Mouse (Mus musculus): ENCODE results near the gene Tbccd1. TPM values are rescaled to one million over a fixed set of nuclear protein-coding genes. Genes with fewer than 3 reads are reported as not detected.

The Tbccd1 gene
- total and polyA plus RNA-seq, 2 experiments, result 16.9 to 22.7 TPM

GRCm38 (mm10) chr16:22878716-22879115 is 21.2 kb upstream of the Tbccd1 start:
- peak overlapping the region; percentile 67 for H3K9ac ChIP-seq (ENCODE audit: low read depth, low read length)
- WGBS, result 49% methylated on average over 7 of the region's 7 CpGs
- peak; percentile 76 for DNase-seq (ENCODE audit: extremely low read depth, low read depth, low spot score)
- H3K4me1 ChIP-seq (ENCODE audit: control insufficient read depth, insufficient read depth, low read length), result peaks cover 33% of the 10 kb centered on the region
- H3K36me3 ChIP-seq (ENCODE audit: control insufficient read depth, insufficient read depth, low read length), result no peaks in the 10 kb centered on the region; the same call in 1 of the 2 replicates
- peak overlapping the region; percentile 36; the same call in 1 of the 2 replicates for H3K4me3 ChIP-seq (ENCODE audit: insufficient read depth, low read depth, low read length)
- peak overlapping the region; percentile 100 for H3K27ac ChIP-seq (replicated peaks; ENCODE audit: insufficient read depth, low read depth, low read length)
- H3K79me2 ChIP-seq (ENCODE audit: control insufficient read depth, insufficient read depth, low read length), result no peaks in the 10 kb centered on the region
- TF ChIP-seq CTCF (IDR thresholded peaks at IDR 0.05; ENCODE audit: low read depth, low read length) (no peak), POLR2A (IDR thresholded peaks at IDR 0.05; ENCODE audit: extremely low read depth, insufficient read depth, low read length) (no peak)
- no peaks in the 10 kb centered on the region for H3K27me3 ChIP-seq (ENCODE audit: control insufficient read depth, insufficient read depth, low read length)

- DNase-seq (ENCODE audit: extremely low read depth, low read depth, low spot score), result peak; percentile 77
- no peak overlapping the region for H3K9ac ChIP-seq (ENCODE audit: low read depth, low read length)
- no peaks in the 10 kb centered on the region for H3K27me3 ChIP-seq (ENCODE audit: control insufficient read depth, insufficient read depth, low read length)
- TF ChIP-seq POLR2A (IDR thresholded peaks at IDR 0.05; ENCODE audit: extremely low read depth, insufficient read depth, low read length), result no peak
- TF ChIP-seq CTCF (IDR thresholded peaks at IDR 0.05; ENCODE audit: low read depth, low read length), result no peak
- peaks cover 33% of the 10 kb centered on the region for H3K4me1 ChIP-seq (ENCODE audit: control insufficient read depth, insufficient read depth, low read length)
- H3K4me3 ChIP-seq (ENCODE audit: insufficient read depth, low read depth, low read length), result no peak overlapping the region
- peaks cover 7% of the 10 kb centered on the region for H3K36me3 ChIP-seq (ENCODE audit: control insufficient read depth, insufficient read depth, low read length)
- H3K27ac ChIP-seq (replicated peaks; ENCODE audit: insufficient read depth, low read depth, low read length), result peak overlapping the region; percentile 41
- 38% methylated on average over 11 of the region's 11 CpGs for WGBS
- H3K79me2 ChIP-seq (ENCODE audit: control insufficient read depth, insufficient read depth, low read length), result no peaks in the 10 kb centered on the region
Observed at GRCm38 (mm10) chr16:22877660-22878390, 20.4 kb upstream of the Tbccd1 start.

GRCm38 (mm10) chr16:22876218-22877043 is 19.0 kb upstream of the Tbccd1 start:
- Histone ChIP-seq H3K27me3 (ENCODE audit: control insufficient read depth, insufficient read depth, low read length) (no peaks in the 10 kb centered on the region), H3K27ac (replicated peaks; ENCODE audit: insufficient read depth, low read depth, low read length) (no peak overlapping the region; the same call in 1 of the 2 replicates), H3K9ac (ENCODE audit: low read depth, low read length) (peak overlapping the region; percentile 27; the same call in 1 of the 2 replicates), H3K4me1 (ENCODE audit: control insufficient read depth, insufficient read depth, low read length) (peaks cover 26% of the 10 kb centered on the region; the same call in 1 of the 2 replicates), H3K36me3 (ENCODE audit: control insufficient read depth, insufficient read depth, low read length) (peaks cover 19% of the 10 kb centered on the region), H3K79me2 (ENCODE audit: control insufficient read depth, insufficient read depth, low read length) (no peaks in the 10 kb centered on the region), H3K4me3 (ENCODE audit: insufficient read depth, low read depth, low read length) (no peak overlapping the region)
- WGBS, result 37% methylated on average over 9 of the region's 9 CpGs
- TF ChIP-seq POLR2A (IDR thresholded peaks at IDR 0.05; ENCODE audit: extremely low read depth, insufficient read depth, low read length), result no peak
- peak; percentile 52 for TF ChIP-seq CTCF (IDR thresholded peaks at IDR 0.05; ENCODE audit: low read depth, low read length)
- no peak for DNase-seq (ENCODE audit: extremely low read depth, low read depth, low spot score)

- Histone ChIP-seq H3K27me3 (ENCODE audit: control insufficient read depth, insufficient read depth, low read length) (no peaks in the 10 kb centered on the region), H3K4me3 (ENCODE audit: insufficient read depth, low read depth, low read length) (no peak overlapping the region), H3K27ac (replicated peaks; ENCODE audit: insufficient read depth, low read depth, low read length) (no peak overlapping the region), H3K9ac (ENCODE audit: low read depth, low read length) (no peak overlapping the region), H3K4me1 (ENCODE audit: control insufficient read depth, insufficient read depth, low read length) (peaks cover 10% of the 10 kb centered on the region; the same call in 1 of the 2 replicates), H3K79me2 (ENCODE audit: control insufficient read depth, insufficient read depth, low read length) (no peaks in the 10 kb centered on the region), H3K36me3 (ENCODE audit: control insufficient read depth, insufficient read depth, low read length) (peaks cover 47% of the 10 kb centered on the region)
- no peak for DNase-seq (ENCODE audit: extremely low read depth, low read depth, low spot score)
- TF ChIP-seq POLR2A (IDR thresholded peaks at IDR 0.05; ENCODE audit: extremely low read depth, insufficient read depth, low read length), result no peak
- TF ChIP-seq CTCF (IDR thresholded peaks at IDR 0.05; ENCODE audit: low read depth, low read length), result no peak
- 62% methylated on average over 4 of the region's 4 CpGs for WGBS
Observed at GRCm38 (mm10) chr16:22873369-22873768, 15.9 kb upstream of the Tbccd1 start.

GRCm38 (mm10) chr16:22872397-22872796 is 14.9 kb upstream of the Tbccd1 start:
- WGBS, result 94% methylated on average over 8 of the region's 8 CpGs

More at GRCm38 (mm10) chr16:22872397-22872796, 14.9 kb upstream of the Tbccd1 start:
- no peak overlapping the region for H3K9ac ChIP-seq (ENCODE audit: low read depth, low read length)
- H3K4me3 ChIP-seq (ENCODE audit: insufficient read depth, low read depth, low read length), result no peak overlapping the region
- H3K79me2 ChIP-seq (ENCODE audit: control insufficient read depth, insufficient read depth, low read length), result no peaks in the 10 kb centered on the region
- TF ChIP-seq POLR2A (IDR thresholded peaks at IDR 0.05; ENCODE audit: extremely low read depth, insufficient read depth, low read length) (no peak), CTCF (IDR thresholded peaks at IDR 0.05; ENCODE audit: low read depth, low read length) (no peak)
- no peak overlapping the region for H3K27ac ChIP-seq (replicated peaks; ENCODE audit: insufficient read depth, low read depth, low read length)
- no peak for DNase-seq (ENCODE audit: extremely low read depth, low read depth, low spot score)
- no peaks in the 10 kb centered on the region for H3K27me3 ChIP-seq (ENCODE audit: control insufficient read depth, insufficient read depth, low read length)
- H3K4me1 ChIP-seq (ENCODE audit: control insufficient read depth, insufficient read depth, low read length), result 0 out of 2 replicates have a peak, but pooled peaks cover 5% of the 10 kb centered on the region
- peaks cover 54% of the 10 kb centered on the region for H3K36me3 ChIP-seq (ENCODE audit: control insufficient read depth, insufficient read depth, low read length)
